Mouse (Mus musculus): ENCODE measurements around the gene Traf3ip1.

The Traf3ip1 gene

DNA sequence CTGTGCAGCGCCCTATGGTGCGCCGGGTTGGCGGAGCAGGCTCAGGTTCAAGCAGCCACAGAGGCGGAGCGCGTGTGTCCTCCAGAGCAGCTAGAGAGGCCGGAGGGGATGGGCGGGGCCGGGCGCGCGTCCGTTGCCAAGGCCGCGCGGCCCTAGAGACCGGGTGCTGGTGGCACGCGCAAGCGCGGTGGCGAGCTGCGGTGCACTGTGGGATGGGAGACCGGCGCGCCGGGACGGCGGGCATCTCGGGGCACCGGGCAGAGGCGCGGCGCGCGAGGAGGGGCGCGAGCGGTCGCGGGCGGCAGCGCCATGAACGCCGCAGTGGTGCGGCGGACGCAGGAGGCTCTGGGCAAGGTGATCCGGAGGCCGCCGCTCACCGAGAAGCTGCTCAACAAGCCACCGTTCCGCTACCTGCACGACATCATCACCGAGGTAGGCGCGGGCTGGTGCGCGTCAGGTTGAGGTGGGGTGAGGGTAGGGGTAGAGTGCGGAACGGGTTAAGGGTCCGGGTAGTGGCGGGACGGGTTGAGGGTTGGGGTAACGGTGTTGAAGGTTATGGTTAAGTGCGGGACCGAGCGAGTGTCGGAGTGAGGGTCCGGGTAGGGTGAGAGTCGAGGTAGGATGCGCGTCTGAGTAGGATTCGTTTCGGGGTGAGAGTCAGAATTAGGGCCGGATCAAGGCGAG is at the start of gene Traf3ip1:
TSS of gene Traf3ip1 (plus strand) at position 191 of the 684 bp plus-strand sequence.
- peak; percentile 90 for DNase-seq (ENCODE audit: low spot score)

GRCm38 (mm10) chr1:91444841-91445830 is 49.3 kb upstream of the Traf3ip1 start:
- peak; percentile 52 for DNase-seq (ENCODE audit: low spot score)

DNA sequence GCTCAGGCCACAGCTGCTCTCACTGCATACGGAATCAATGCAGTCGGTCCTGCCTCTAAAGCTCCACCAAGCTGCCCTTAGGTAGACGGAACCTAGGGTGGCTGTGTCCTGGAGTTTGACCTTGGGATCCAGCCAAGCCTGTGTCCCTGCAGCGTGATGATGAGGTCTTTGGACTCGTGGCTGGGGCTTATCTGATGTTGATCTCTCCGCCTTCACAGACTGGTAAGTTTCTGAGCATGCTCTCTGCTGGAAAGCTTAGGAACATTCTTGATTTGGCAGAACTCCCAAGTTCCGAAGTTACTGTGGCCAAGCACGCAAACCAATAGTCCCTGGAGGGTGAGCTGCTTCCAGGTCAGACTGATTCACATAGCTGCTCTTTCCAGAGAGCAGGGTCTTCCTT is 48.4 kb upstream of the Traf3ip1 start:
- peak; percentile 94 for DNase-seq (ENCODE audit: low spot score)

DNA sequence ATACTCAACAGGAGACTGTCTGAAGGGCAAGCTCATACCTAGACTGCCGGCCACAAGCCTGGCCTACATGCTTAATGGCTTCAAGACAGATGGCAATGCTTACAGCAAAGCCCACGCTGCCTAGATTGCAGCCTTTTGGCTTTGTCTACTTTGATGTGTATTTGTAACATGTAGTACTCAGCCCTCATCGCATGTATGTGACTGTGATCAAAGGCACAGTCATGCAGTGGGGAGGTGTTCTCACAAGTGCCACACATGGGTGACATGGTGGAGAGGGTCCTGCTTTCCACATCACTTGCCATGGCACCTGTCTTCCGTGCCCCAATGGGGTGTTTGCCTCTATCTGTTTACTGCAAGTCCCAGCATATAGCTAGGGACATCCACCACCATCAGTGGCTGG is 47.9 kb upstream of the Traf3ip1 start:
- no peak for DNase-seq (ENCODE audit: low spot score)

DNA sequence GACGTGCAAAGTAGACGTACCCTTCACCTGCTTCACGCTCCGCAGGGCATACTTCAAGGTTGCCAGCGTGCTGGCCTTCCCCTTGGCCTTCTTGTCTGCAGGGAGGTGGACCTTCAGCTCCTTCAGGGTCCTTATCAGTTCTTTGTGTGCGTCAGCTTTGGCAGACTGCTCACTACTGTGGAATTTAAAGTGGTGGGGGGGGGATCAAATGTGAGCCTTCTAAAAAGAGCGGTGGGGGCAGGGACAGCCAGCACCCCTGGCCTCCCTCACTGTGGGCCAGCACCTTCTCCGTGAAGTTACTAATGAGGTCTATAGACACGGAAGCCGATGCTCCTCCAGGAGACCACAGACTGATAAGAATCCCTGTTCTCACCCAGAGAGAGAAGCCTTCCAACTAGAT is 45.8 kb upstream of the Traf3ip1 start:
- DNase-seq (ENCODE audit: low spot score), result no peak

- DNase-seq (ENCODE audit: low spot score), result no peak
Measured at GRCm38 (mm10) chr1:91450851-91451250, 43.6 kb upstream of the Traf3ip1 start.

GRCm38 (mm10) chr1:91451547-91452084 is 42.8 kb upstream of the Traf3ip1 start:
- no peak for DNase-seq (ENCODE audit: low spot score)

GRCm38 (mm10) chr1:91453932-91454331 is 40.5 kb upstream of the Traf3ip1 start:
- DNase-seq (ENCODE audit: low spot score), result no peak

DNA sequence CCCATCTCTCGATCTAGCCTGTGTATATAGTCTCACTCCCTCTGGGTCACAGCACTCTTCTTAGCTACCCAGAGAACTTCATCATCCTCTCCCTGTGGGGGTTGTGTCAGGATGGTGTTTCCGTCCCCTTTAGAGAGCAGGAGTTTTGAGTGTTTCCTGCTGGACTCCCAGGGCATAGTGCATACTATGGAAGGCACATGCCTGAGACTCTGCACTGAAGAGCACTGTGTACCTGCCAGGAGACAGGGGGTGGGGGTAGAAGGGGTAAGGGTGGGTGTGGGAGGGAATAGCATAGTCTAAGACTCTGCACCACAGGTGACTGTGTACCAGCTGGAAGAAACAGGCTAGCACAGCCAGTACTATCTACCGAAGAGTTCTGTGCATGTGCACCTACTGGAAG is 40.1 kb upstream of the Traf3ip1 start:
- no peak for DNase-seq (ENCODE audit: low spot score)

DNA sequence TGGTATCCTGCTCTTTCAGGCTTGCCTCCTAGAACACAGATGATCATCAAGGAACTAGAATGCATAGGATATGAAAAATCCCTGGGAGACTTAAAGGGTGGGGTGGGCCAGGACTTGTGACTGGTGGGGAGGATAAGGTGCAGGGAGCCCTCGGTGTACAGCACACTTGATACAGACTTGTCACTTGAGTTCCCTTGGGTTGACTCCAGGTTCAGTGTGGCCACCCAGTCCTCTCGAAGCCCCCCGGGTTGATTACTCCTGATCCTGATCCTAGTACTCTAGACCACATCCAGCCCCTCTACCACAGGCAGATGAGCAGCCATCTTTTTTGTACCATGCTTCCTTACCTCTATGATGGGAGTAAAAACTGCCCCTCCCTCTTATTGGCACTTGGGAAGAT is 39.5 kb upstream of the Traf3ip1 start:
- DNase-seq (ENCODE audit: low spot score), result no peak

- DNase-seq (ENCODE audit: low spot score), result peak; percentile 87
Measured at GRCm38 (mm10) chr1:91455661-91456161, 38.7 kb upstream of the Traf3ip1 start.

DNA sequence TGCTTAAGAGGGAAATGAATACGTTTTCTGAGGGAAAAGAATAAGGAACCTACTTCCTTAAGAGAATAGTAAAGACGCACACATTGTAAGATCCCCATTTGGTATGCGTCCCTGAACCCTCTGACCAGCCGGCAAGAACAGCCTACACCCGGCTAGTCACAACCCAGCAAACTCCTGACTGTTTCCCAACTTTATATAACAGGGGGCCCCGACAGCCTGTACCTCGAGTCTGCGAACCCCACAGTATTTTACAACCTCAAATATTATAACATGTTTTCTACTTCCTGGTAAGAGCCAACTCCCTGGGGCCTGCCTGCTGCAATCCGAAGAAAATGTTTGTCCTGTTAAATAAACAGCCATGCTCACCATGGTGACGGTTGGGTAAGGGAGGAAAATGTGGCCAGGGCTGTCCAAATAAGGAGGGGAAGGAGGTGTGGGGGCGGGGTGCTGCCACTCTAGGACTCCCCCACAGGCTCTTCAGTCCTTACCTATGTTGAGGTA is 38.1 kb upstream of the Traf3ip1 start:
- peak; percentile 93 for DNase-seq (ENCODE audit: low spot score)

- DNase-seq (ENCODE audit: low spot score), result no peak
Measured at GRCm38 (mm10) chr1:91457116-91457515, 37.3 kb upstream of the Traf3ip1 start.

- DNase-seq (ENCODE audit: low spot score), result peak; percentile 58
Measured at GRCm38 (mm10) chr1:91457698-91458097, 36.7 kb upstream of the Traf3ip1 start.

- peak; percentile 87 for DNase-seq (ENCODE audit: low spot score)
Measured at GRCm38 (mm10) chr1:91458223-91458861, 36.1 kb upstream of the Traf3ip1 start.

DNA sequence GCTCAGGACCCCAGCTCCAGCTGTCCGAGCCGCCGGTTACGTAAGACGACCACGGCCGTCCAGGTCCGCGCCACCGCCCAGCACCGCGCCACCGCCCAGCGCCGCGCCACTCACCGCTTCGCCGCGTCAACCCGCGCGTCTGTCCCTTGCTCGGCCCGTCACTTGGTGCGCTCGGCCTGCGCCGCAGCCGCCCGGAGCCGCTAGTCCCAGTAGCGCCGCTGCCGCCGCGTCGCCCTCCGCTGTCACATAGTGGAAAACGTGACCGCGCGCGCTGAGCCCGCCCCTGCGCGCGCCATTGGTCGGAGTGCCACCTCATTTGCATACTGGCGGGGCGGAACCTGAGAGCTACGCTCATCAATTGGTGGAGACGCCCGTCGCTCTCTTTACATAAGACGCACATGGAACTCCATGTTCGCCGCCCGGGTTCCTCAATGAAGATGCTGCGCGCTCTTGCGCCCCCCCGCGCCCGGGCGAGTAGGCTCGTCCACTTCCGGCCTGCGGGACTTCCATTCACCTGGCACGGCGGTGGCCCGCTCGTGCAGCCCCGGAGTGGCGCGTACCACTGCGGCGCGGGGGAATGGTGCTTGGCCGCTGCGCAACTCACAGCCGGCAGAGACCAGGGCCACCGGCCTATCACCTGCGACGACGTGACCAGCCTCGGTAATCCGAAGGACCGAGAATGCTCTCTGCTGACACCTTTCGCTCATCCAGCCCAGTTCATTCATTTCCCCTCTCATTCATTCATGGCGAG is 35.2 kb upstream of the Traf3ip1 start, which contains the start of gene Per2:
TSS of gene Per2 (minus strand) at position 266 of the 751 bp plus-strand sequence.
- DNase-seq (ENCODE audit: low spot score), result peak; percentile 99

DNA sequence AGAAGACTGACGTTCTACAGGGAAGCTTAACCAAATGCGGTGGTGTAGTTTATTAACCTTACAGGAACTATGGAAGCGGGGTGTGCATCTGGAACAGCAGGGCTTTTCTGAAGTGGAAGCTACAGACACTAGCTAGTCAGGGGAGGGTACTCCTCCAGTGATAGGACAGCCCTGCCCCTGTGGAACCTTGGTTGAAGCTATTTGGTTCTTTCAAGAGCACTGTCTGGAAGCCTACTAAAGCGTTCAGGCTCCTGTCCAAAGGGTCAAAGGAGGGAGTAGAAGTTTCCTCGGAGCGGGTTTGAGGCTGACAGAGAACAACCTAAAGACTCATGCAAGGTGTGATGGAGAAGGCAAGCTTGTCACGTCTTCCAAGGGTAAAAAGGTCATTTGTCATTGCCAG is 34.4 kb upstream of the Traf3ip1 start:
- DNase-seq (ENCODE audit: low spot score), result no peak

DNA sequence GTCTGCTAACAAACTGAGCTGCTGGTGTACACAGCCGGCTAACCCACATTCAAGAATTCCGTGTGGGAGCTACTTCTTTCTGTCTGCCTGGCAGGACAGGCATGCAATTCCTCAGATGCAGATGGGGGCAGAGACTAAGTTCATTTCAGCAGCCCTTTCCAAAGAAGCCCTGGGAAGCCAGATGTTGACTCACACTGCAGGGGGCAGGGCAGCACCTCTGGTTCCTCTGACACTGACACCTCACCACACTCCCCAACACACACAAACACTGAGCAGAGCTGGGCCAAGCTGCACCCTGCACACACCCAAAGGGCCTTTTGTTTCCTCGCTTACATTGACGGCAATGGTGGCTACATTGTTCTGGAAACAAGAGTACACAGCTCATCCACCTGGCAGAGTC is 33.9 kb upstream of the Traf3ip1 start:
- DNase-seq (ENCODE audit: low spot score), result peak; percentile 26

DNA sequence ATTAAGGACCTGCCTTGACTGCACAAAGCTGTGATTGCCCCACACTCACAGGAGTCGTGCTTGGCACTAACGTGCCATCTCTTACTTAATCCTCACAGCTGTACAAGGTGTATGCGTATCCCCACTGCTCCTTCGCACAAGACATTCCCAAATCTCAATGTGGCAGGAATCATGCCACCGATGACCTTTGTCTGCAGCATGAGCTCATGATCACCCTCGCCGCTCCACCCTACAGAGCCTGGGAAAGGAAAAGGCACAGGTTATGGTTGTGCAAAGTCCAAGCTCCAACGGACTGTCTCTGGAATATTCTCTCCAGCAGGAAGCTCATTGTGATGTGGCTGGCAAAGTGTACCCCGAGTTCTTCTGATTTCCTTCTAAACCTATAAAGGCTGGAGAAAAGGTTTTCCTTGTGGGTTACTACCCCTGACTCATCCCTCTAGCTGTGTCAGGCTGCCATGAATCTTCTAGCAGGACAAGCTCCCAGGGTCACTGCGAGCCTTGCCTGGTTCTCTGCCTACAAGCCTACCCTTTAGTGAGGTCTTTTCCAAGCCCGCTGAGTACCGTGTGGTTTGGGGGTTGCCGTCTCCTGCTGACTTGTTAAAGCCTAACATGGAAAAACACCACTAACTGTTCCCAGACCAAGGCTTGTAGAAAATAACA is 31.0 kb upstream of the Traf3ip1 start:
- DNase-seq (ENCODE audit: low spot score), result no peak

GRCm38 (mm10) chr1:91464436-91464835 is 30.0 kb upstream of the Traf3ip1 start:
- DNase-seq (ENCODE audit: low spot score), result no peak

All from adipocyte (in vitro differentiated cells).